Mouse (Mus musculus): Measurements from ENCODE around the gene Neu2. TPM values are rescaled to one million over a fixed set of nuclear protein-coding genes. Genes with fewer than 3 reads are reported as not detected.

Gene Neu2
- polyA plus RNA-seq, 1 experiment, result not detected

GRCm38 (mm10) chr1:87601801-87602200 is 92.1 kb downstream of the Neu2 start:
- no peak for TF ChIP-seq FLI1 (IDR thresholded peaks at IDR 0.05; ENCODE audit: low read length)
- no peak for TF ChIP-seq GATA1 (IDR thresholded peaks at IDR 0.05; ENCODE audit: borderline replicate concordance, low read length)
- Histone ChIP-seq H3K36me3 (replicated peaks; ENCODE audit: low read length) (no peaks in the 10 kb centered on the region), H3K4me3 (replicated peaks) (no peak overlapping the region), H3K9me3 (no peaks in the 10 kb centered on the region), H3K4me1 (peaks cover 20% of the 10 kb centered on the region), H3K27me3 (replicated peaks) (peaks cover 66% of the 10 kb centered on the region)

- Histone ChIP-seq H3K4me1 (peaks cover 34% of the 10 kb centered on the region), H3K36me3 (replicated peaks; ENCODE audit: low read length) (no peaks in the 10 kb centered on the region), H3K4me3 (replicated peaks) (no peak overlapping the region), H3K9me3 (no peaks in the 10 kb centered on the region), H3K27me3 (replicated peaks) (peaks cover 52% of the 10 kb centered on the region)
- TF ChIP-seq FLI1 (IDR thresholded peaks at IDR 0.05; ENCODE audit: low read length) (no peak), GATA1 (IDR thresholded peaks at IDR 0.05; ENCODE audit: borderline replicate concordance, low read length) (no peak)
Measured at GRCm38 (mm10) chr1:87603389-87603788, 93.7 kb downstream of the Neu2 start.

GRCm38 (mm10) chr1:87605296-87605695 is 95.6 kb downstream of the Neu2 start:
- H3K27me3 ChIP-seq (replicated peaks), result peaks cover 42% of the 10 kb centered on the region
- H3K4me3 ChIP-seq (replicated peaks), result no peak overlapping the region
- H3K4me1 ChIP-seq, result peaks cover 41% of the 10 kb centered on the region

GRCm38 (mm10) chr1:87607385-87608091 is 97.8 kb downstream of the Neu2 start:
- no peak overlapping the region for H3K4me3 ChIP-seq (replicated peaks)
- 0 out of 2 replicates have a peak, but pooled peaks cover under 1% of the 10 kb centered on the region for H3K9me3 ChIP-seq
- peaks cover 36% of the 10 kb centered on the region for H3K27me3 ChIP-seq (replicated peaks)
- no peaks in the 10 kb centered on the region for H3K36me3 ChIP-seq (replicated peaks; ENCODE audit: low read length)
- peaks cover 41% of the 10 kb centered on the region for H3K4me1 ChIP-seq
- no peak for TF ChIP-seq GATA1 (IDR thresholded peaks at IDR 0.05; ENCODE audit: borderline replicate concordance, low read length)
- no peak for TF ChIP-seq FLI1 (IDR thresholded peaks at IDR 0.05; ENCODE audit: low read length)

More at GRCm38 (mm10) chr1:87605296-87605695, 95.6 kb downstream of the Neu2 start:
- no peaks in the 10 kb centered on the region for H3K36me3 ChIP-seq (replicated peaks; ENCODE audit: low read length)
- no peaks in the 10 kb centered on the region for H3K9me3 ChIP-seq
- TF ChIP-seq FLI1 (IDR thresholded peaks at IDR 0.05; ENCODE audit: low read length), result no peak
- no peak for TF ChIP-seq GATA1 (IDR thresholded peaks at IDR 0.05; ENCODE audit: borderline replicate concordance, low read length)

- TF ChIP-seq FLI1 (IDR thresholded peaks at IDR 0.05; ENCODE audit: low read length) (no peak), GATA1 (IDR thresholded peaks at IDR 0.05; ENCODE audit: borderline replicate concordance, low read length) (no peak)
- H3K4me1 ChIP-seq, result peaks cover 41% of the 10 kb centered on the region
- no peak overlapping the region for H3K4me3 ChIP-seq (replicated peaks)
- peaks cover 7% of the 10 kb centered on the region for H3K9me3 ChIP-seq
- no peaks in the 10 kb centered on the region for H3K36me3 ChIP-seq (replicated peaks; ENCODE audit: low read length)
- H3K27me3 ChIP-seq (replicated peaks), result peaks cover 26% of the 10 kb centered on the region
Measured at GRCm38 (mm10) chr1:87608416-87609046, 98.8 kb downstream of the Neu2 start.

DNA sequence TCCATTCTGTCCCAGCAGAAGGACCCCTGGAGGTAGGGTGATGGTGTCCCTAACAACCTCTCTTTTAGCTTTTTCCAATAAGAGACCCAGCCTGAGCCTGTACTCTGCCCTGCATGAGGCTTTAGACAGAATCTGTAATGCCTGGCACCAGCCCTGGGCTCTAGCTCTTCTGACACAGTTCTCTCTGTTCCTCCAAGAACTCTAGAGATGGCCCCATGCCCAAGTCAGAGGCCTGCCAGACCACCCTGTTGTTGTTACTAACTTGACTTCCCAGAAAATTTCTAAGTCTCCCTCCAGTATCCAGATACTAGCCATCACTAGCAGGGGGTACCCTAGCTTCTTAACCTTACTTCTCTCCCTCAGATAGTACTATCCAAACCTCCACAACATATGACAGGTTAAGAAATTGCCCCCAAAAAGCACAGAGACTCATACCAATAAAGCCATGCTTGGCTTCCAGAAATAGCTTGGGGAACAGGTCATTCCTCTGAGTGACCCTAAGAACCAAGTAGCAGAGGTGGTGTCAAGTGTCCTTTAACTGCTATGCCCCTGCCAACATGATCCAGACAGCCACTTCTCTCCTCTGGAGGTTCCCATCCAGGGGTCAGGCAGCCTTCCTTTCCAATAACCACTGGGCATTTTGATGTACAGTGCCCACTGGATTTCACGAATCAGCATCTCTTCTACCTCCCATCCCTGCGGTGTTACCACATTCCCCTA is 105.0 kb downstream of the Neu2 start:
- H3K4me3 ChIP-seq (replicated peaks), result no peak overlapping the region
- peaks cover 3% of the 10 kb centered on the region for H3K27me3 ChIP-seq (replicated peaks)
- no peaks in the 10 kb centered on the region for H3K36me3 ChIP-seq (replicated peaks; ENCODE audit: low read length)
- peaks cover 17% of the 10 kb centered on the region for H3K4me1 ChIP-seq
- TF ChIP-seq GATA1 (IDR thresholded peaks at IDR 0.05; ENCODE audit: borderline replicate concordance, low read length) (no peak), FLI1 (IDR thresholded peaks at IDR 0.05; ENCODE audit: low read length) (no peak)
- H3K9me3 ChIP-seq, result peaks cover 7% of the 10 kb centered on the region

DNA sequence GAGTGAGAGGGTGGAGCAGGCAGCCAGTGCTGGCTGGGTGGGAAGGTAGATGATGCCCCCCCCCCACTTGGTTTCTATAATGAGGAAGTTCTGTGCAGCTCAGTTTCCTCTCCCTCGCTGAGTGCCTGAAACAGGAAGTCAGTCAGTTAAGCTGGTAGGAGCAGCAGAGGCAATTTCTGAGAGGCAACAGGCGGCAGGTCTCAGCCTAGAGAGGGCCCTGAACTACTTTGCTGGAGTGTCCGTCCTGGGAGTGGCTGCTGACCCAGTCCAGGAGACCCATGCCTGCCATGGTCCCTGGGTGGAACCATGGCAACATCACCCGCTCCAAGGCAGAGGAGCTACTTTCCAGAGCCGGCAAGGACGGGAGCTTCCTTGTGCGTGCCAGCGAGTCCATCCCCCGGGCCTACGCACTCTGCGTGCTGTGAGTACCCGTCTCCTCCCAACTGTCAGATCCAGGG is 110.6 kb downstream of the Neu2 start, which contains the start of gene Inpp5d:
TSS of gene Inpp5d (plus strand) at position 102 of the 458 bp plus-strand sequence.
- H3K27me3 ChIP-seq (replicated peaks), result no peaks in the 10 kb centered on the region
- no peaks in the 10 kb centered on the region for H3K9me3 ChIP-seq
- peaks cover 66% of the 10 kb centered on the region for H3K4me1 ChIP-seq
- peaks cover 36% of the 10 kb centered on the region for H3K36me3 ChIP-seq (replicated peaks; ENCODE audit: low read length)
- TF ChIP-seq GATA1 (IDR thresholded peaks at IDR 0.05; ENCODE audit: borderline replicate concordance, low read length) (no peak), FLI1 (IDR thresholded peaks at IDR 0.05; ENCODE audit: low read length) (no peak)
- peak within 1 kb of the TSS; percentile 92 for H3K4me3 ChIP-seq (replicated peaks)

DNA sequence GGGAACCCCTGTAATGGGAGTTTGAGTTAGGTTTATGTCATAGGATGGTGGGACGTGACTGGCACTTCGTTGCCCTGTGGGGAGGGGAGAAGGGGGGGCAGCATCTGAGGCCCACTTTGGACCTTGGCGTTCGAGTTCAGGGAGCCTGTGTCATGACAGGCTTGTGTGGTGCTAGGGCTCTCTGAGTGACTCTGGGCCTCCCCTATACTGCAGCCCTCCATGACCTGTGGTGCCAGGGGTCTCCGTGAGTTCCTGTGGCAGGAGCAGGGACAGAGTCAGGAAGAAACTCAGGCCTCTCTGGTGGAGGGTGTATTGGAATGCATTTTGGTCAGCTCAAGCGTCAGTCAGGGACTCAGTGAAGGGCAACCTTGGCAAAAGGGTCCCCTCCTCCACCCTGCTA is 111.0 kb downstream of the Neu2 start:
- TF ChIP-seq GATA1 (IDR thresholded peaks at IDR 0.05; ENCODE audit: borderline replicate concordance, low read length), result no peak
- TF ChIP-seq FLI1 (IDR thresholded peaks at IDR 0.05; ENCODE audit: low read length), result no peak
- Histone ChIP-seq H3K4me3 (replicated peaks) (peak overlapping the region; percentile 92), H3K4me1 (peaks cover 67% of the 10 kb centered on the region), H3K27me3 (replicated peaks) (no peaks in the 10 kb centered on the region), H3K36me3 (replicated peaks; ENCODE audit: low read length) (peaks cover 38% of the 10 kb centered on the region), H3K9me3 (no peaks in the 10 kb centered on the region)

GRCm38 (mm10) chr1:87621146-87621857 is 111.6 kb downstream of the Neu2 start:
- no peak for TF ChIP-seq GATA1 (IDR thresholded peaks at IDR 0.05; ENCODE audit: borderline replicate concordance, low read length)
- no peak for TF ChIP-seq FLI1 (IDR thresholded peaks at IDR 0.05; ENCODE audit: low read length)
- H3K9me3 ChIP-seq, result no peaks in the 10 kb centered on the region

More at GRCm38 (mm10) chr1:87621146-87621857, 111.6 kb downstream of the Neu2 start:
- peaks cover 41% of the 10 kb centered on the region for H3K36me3 ChIP-seq (replicated peaks; ENCODE audit: low read length)
- H3K4me1 ChIP-seq, result peaks cover 69% of the 10 kb centered on the region
- H3K27me3 ChIP-seq (replicated peaks), result no peaks in the 10 kb centered on the region
- H3K4me3 ChIP-seq (replicated peaks), result peak overlapping the region; percentile 92
